Mouse (Mus musculus) cerebellum, adult 2 months (tissue): ENCODE data around the gene Leng8.

Experiments
- CTCF ChIP-seq: fragments of 200-500 bp; IDR thresholded peaks from 2 replicates; pipeline ENCODE4 v1.5.1; 2011; ENCODE audit warnings: low read depth, mild to moderate bottlenecking, control low read depth, low read length, moderate library complexity, borderline replicate concordance; ENCODE audit not compliant: insufficient read depth
- POLR2A ChIP-seq: fragments of 200-500 bp; IDR thresholded peaks from 2 replicates; pipeline ENCODE4 v1.6.1; 2011; ENCODE audit warnings: low read length, control low read depth, borderline replicate concordance; ENCODE audit not compliant: insufficient read depth

- no peak for TF ChIP-seq CTCF
- no peak for TF ChIP-seq POLR2A
Observed at GRCm38 (mm10) chr7:4138671-4139070, 1.8 kb downstream of the Leng8 start.
